Mouse (Mus musculus) cerebellum, adult 9-10 months (tissue): ENCODE results near the gene Olfr1502.
A peak's percentile ranks its signal among the peaks of the same experiment; 100 is the strongest.
"Not testable (repeated sequence)": the region's sequence is repeated elsewhere in the genome, so short reads cannot be mapped to it uniquely, and the experiment has no call there.

Experiments used
- DNase-seq: peaks from one replicate; pipeline ENCODE4 v3.0.0; 2022

The Olfr1502 gene

GRCm38 (mm10) chr19:13861495-13861894 lies at the start of gene Olfr1502:
Olfr1502 (plus strand) TSS chr19:13861795.
- no peak for DNase-seq

GRCm38 (mm10) chr19:13812823-13813222 lies 48.8 kb upstream of the Olfr1502 start:
- DNase-seq = no peak

GRCm38 (mm10) chr19:13818827-13819226 lies 42.8 kb upstream of the Olfr1502 start:
- peak; percentile 6 for DNase-seq

- no peak for DNase-seq
Measured at GRCm38 (mm10) chr19:13819347-13819746, 42.2 kb upstream of the Olfr1502 start, which contains the start of gene Olfr1499. Olfr1499 (minus strand) TSS chr19:13819447.

GRCm38 (mm10) chr19:13820847-13821246 lies 40.7 kb upstream of the Olfr1502 start:
- no peak for DNase-seq

- no peak for DNase-seq
Measured at GRCm38 (mm10) chr19:13828447-13828846, 33.1 kb upstream of the Olfr1502 start.

GRCm38 (mm10) chr19:13830388-13830787 lies 31.2 kb upstream of the Olfr1502 start, which contains the start of gene Olfr1500:
Olfr1500 (minus strand) TSS chr19:13830488.
- DNase-seq = no peak

- DNase-seq = not testable (repeated sequence)
Measured at GRCm38 (mm10) chr19:13850592-13850991, 11.0 kb upstream of the Olfr1502 start, which contains the start of gene Olfr1501. Olfr1501 (minus strand) TSS chr19:13850692.

GRCm38 (mm10) chr19:13897828-13898227 lies 36.2 kb downstream of the Olfr1502 start, which contains the start of gene Olfr1504:
Olfr1504 (minus strand) TSS chr19:13897928.
- DNase-seq = no peak
